Mouse (Mus musculus) heart, embryonic 13.5 days (tissue): Measurements from ENCODE around the gene Mcoln3. TPM values are rescaled to one million over a fixed set of nuclear protein-coding genes. Genes with fewer than 3 reads are reported as not detected.

Source experiments
- ATAC-seq: fragments of 200-750 bp; cut with Nextera tagmentation; 2 replicates; pipeline ENCODE4 v1.8.0; 2017; ENCODE audit warnings: moderate TSS enrichment; ENCODE audit not compliant: insufficient number of reproducible peaks, low FRiP score, low TSS enrichment; ENCODE audit errors: extremely low read depth
- H3K27ac ChIP-seq: fragments of 300-500 bp; sonication (generic); replicated peaks from 2 replicates; pipeline ENCODE4 v1.5.1; 2015; ENCODE audit warnings: moderate library complexity, mild to moderate bottlenecking, inconsistent platforms
- H3K27me3 ChIP-seq: fragments of 300-500 bp; sonication (generic); replicated peaks from 2 replicates; pipeline ENCODE4 v1.6.1; 2015; ENCODE audit warnings: mild to moderate bottlenecking, inconsistent platforms
- H3K36me3 ChIP-seq: fragments of 300-500 bp; sonication (generic); 2 replicates; pipeline ENCODE4 v1.6.1; 2015; ENCODE audit warnings: mild to moderate bottlenecking, inconsistent platforms
- H3K4me1 ChIP-seq: fragments of 300-500 bp; sonication (generic); 2 replicates; pipeline ENCODE4 v1.6.1; 2015; ENCODE audit warnings: inconsistent platforms
- H3K4me2 ChIP-seq: fragments of 300-500 bp; sonication (generic); 2 replicates; pipeline ENCODE4 v1.6.1; 2015; ENCODE audit warnings: inconsistent platforms, mild to moderate bottlenecking, moderate library complexity
- H3K4me3 ChIP-seq: fragments of 300-500 bp; sonication (generic); 2 replicates; pipeline ENCODE4 v1.5.1; 2015; ENCODE audit warnings: moderate library complexity, mild to moderate bottlenecking, inconsistent platforms
- H3K9ac ChIP-seq: fragments of 300-500 bp; sonication (generic); 2 replicates; pipeline ENCODE4 v1.6.1; 2015; ENCODE audit warnings: inconsistent platforms, mild to moderate bottlenecking, moderate library complexity
- H3K9me3 ChIP-seq: fragments of 300-500 bp; sonication (generic); 2 replicates; pipeline ENCODE4 v1.6.1; 2016; ENCODE audit warnings: inconsistent platforms
- WGBS: fragments of 180-500 bp; shearing (Covaris S2); methylation state at CpG from one replicate; pipeline ENCODE4 v1.1.7; 2015; ENCODE audit warnings: mixed read lengths; 5-methylcytosine and 5-hydroxymethylcytosine counted together
- polyA plus RNA-seq: library from polyadenylated mRNA; unstranded; fragments of >200 nt; fragmentation: Nextera tagmentation; extraction: Ambion mirVana; gene quantifications from 2 replicates; pipeline ENCODE4 v1.2.1, GENCODE M21; 2015

The Mcoln3 gene
- 0.45 and 1.1 TPM in 2 replicates for polyA plus RNA-seq

- Histone ChIP-seq H3K36me3 (no peaks in the 10 kb centered on the region), H3K27ac (no peak within 1 kb of the TSS), H3K4me2 (peak within 1 kb of the TSS; percentile 68), H3K4me3 (peak within 1 kb of the TSS; percentile 38), H3K4me1 (peaks cover 17% of the 10 kb centered on the region), H3K9me3 (no peaks in the 10 kb centered on the region), H3K27me3 (peaks cover 53% of the 10 kb centered on the region), H3K9ac (peak within 1 kb of the TSS; percentile 57)
- 9% methylated on average over 35 of the region's 35 CpGs for WGBS
- no peak for ATAC-seq
These were observed at the start of gene Mcoln3 for GRCm38 (mm10) chr3:146117258-146117996. TSS of gene Mcoln3 (plus strand) at chr3:146117450.

- no peak overlapping the region for H3K27ac ChIP-seq
- H3K27me3 ChIP-seq: no peaks in the 10 kb centered on the region
- no peak overlapping the region for H3K9ac ChIP-seq
- no peaks in the 10 kb centered on the region for H3K4me1 ChIP-seq
- H3K4me2 ChIP-seq: no peak overlapping the region
- H3K4me3 ChIP-seq: no peak overlapping the region
- no peaks in the 10 kb centered on the region for H3K9me3 ChIP-seq
- WGBS: 73% methylated on average over 4 of the region's 4 CpGs
- no peak for ATAC-seq
- no peaks in the 10 kb centered on the region for H3K36me3 ChIP-seq
These were observed 48.0 kb upstream of the Mcoln3 start for GRCm38 (mm10) chr3:146069276-146069675.

GRCm38 (mm10) chr3:146072780-146073179 is 44.5 kb upstream of the Mcoln3 start:
- no peaks in the 10 kb centered on the region for H3K27me3 ChIP-seq
- H3K9ac ChIP-seq: no peak overlapping the region
- no peaks in the 10 kb centered on the region for H3K9me3 ChIP-seq
- WGBS: 70% methylated on average over 7 of the region's 7 CpGs
- no peaks in the 10 kb centered on the region for H3K36me3 ChIP-seq
- no peaks in the 10 kb centered on the region for H3K4me1 ChIP-seq
- no peak overlapping the region for H3K4me2 ChIP-seq
- H3K4me3 ChIP-seq: no peak overlapping the region
- H3K27ac ChIP-seq: no peak overlapping the region
- no peak for ATAC-seq

- ATAC-seq: no peak
- Histone ChIP-seq H3K9ac (no peak overlapping the region), H3K9me3 (no peaks in the 10 kb centered on the region; the same call in 1 of the 2 replicates), H3K36me3 (no peaks in the 10 kb centered on the region), H3K4me3 (no peak overlapping the region), H3K4me2 (no peak overlapping the region), H3K27me3 (no peaks in the 10 kb centered on the region), H3K27ac (no peak overlapping the region), H3K4me1 (no peaks in the 10 kb centered on the region)
- WGBS: 82% methylated on average over 12 of the region's 12 CpGs
These were observed 37.0 kb upstream of the Mcoln3 start for GRCm38 (mm10) chr3:146080241-146080640.

- ATAC-seq: no peak
- WGBS: 86% methylated on average over 13 of the region's 13 CpGs
These were observed 26.1 kb upstream of the Mcoln3 start for GRCm38 (mm10) chr3:146090988-146091657.

GRCm38 (mm10) chr3:146095066-146095465 is 22.2 kb upstream of the Mcoln3 start:
- H3K27me3 ChIP-seq: no peaks in the 10 kb centered on the region
- H3K4me1 ChIP-seq: peaks cover 8% of the 10 kb centered on the region
- no peak for ATAC-seq
- 85% methylated on average over 10 of the region's 10 CpGs for WGBS
- no peaks in the 10 kb centered on the region for H3K9me3 ChIP-seq
- H3K4me2 ChIP-seq: no peak overlapping the region
- H3K27ac ChIP-seq: no peak overlapping the region
- H3K4me3 ChIP-seq: no peak overlapping the region
- no peak overlapping the region for H3K9ac ChIP-seq
- no peaks in the 10 kb centered on the region for H3K36me3 ChIP-seq

More at GRCm38 (mm10) chr3:146090988-146091657, 26.1 kb upstream of the Mcoln3 start:
- Histone ChIP-seq H3K27ac (no peak overlapping the region), H3K9ac (no peak overlapping the region), H3K36me3 (no peaks in the 10 kb centered on the region), H3K9me3 (no peaks in the 10 kb centered on the region), H3K27me3 (no peaks in the 10 kb centered on the region), H3K4me1 (no peaks in the 10 kb centered on the region), H3K4me3 (no peak overlapping the region), H3K4me2 (no peak overlapping the region)

GRCm38 (mm10) chr3:146096986-146097385 is 20.3 kb upstream of the Mcoln3 start:
- H3K27me3 ChIP-seq: no peaks in the 10 kb centered on the region
- H3K9ac ChIP-seq: no peak overlapping the region
- no peak for ATAC-seq
- no peak overlapping the region for H3K27ac ChIP-seq
- WGBS: 55% methylated on average over 7 of the region's 7 CpGs
- peaks cover 15% of the 10 kb centered on the region for H3K4me1 ChIP-seq
- no peak overlapping the region for H3K4me3 ChIP-seq
- H3K4me2 ChIP-seq: no peak overlapping the region
- peaks cover under 1% of the 10 kb centered on the region; the same call in 1 of the 2 replicates for H3K9me3 ChIP-seq
- no peaks in the 10 kb centered on the region for H3K36me3 ChIP-seq

- Histone ChIP-seq H3K9ac (no peak overlapping the region), H3K36me3 (no peaks in the 10 kb centered on the region), H3K27me3 (no peaks in the 10 kb centered on the region), H3K27ac (no peak overlapping the region), H3K4me3 (no peak overlapping the region), H3K9me3 (peaks cover 6% of the 10 kb centered on the region; the same call in 1 of the 2 replicates), H3K4me2 (no peak overlapping the region), H3K4me1 (peaks cover 15% of the 10 kb centered on the region)
- WGBS: 87% methylated on average over 4 of the region's 4 CpGs
- no peak for ATAC-seq
These were observed 19.4 kb upstream of the Mcoln3 start for GRCm38 (mm10) chr3:146097861-146098260.

GRCm38 (mm10) chr3:146099925-146100324 is 17.3 kb upstream of the Mcoln3 start:
- H3K27ac ChIP-seq: 0 out of 2 replicates have a peak overlapping the region, but pooled peaks have one; percentile 3

GRCm38 (mm10) chr3:146102049-146102448 is 15.2 kb upstream of the Mcoln3 start:
- Histone ChIP-seq H3K27me3 (no peaks in the 10 kb centered on the region), H3K4me1 (peaks cover 16% of the 10 kb centered on the region), H3K4me2 (no peak overlapping the region), H3K4me3 (no peak overlapping the region), H3K9ac (no peak overlapping the region), H3K9me3 (peaks cover 20% of the 10 kb centered on the region), H3K27ac (no peak overlapping the region), H3K36me3 (no peaks in the 10 kb centered on the region)
- no peak for ATAC-seq
- 53% methylated on average over 6 of the region's 6 CpGs for WGBS

More at GRCm38 (mm10) chr3:146099925-146100324, 17.3 kb upstream of the Mcoln3 start:
- H3K27me3 ChIP-seq: no peaks in the 10 kb centered on the region
- H3K4me2 ChIP-seq: no peak overlapping the region
- no peak overlapping the region for H3K4me3 ChIP-seq
- peaks cover 15% of the 10 kb centered on the region for H3K4me1 ChIP-seq
- no peak overlapping the region for H3K9ac ChIP-seq
- peaks cover 12% of the 10 kb centered on the region for H3K9me3 ChIP-seq
- no peaks in the 10 kb centered on the region for H3K36me3 ChIP-seq
- ATAC-seq: no peak

GRCm38 (mm10) chr3:146107116-146107849 is 10.0 kb upstream of the Mcoln3 start:
- Histone ChIP-seq H3K4me2 (peak overlapping the region; percentile 89), H3K9ac (peak overlapping the region; percentile 73), H3K9me3 (peaks cover 17% of the 10 kb centered on the region), H3K4me3 (peak overlapping the region; percentile 57), H3K4me1 (peaks cover 5% of the 10 kb centered on the region; the same call in 1 of the 2 replicates), H3K27ac (no peak overlapping the region), H3K36me3 (no peaks in the 10 kb centered on the region), H3K27me3 (peaks cover 7% of the 10 kb centered on the region; the same call in 1 of the 2 replicates)
- no peak for ATAC-seq
- WGBS: 4% methylated on average over 18 of the region's 18 CpGs
